Mouse (Mus musculus) Patski (cell line): ENCODE results near the gene Gria3. TPM values are rescaled to one million over a fixed set of nuclear protein-coding genes. Genes with fewer than 3 reads are reported as not detected.
A peak's percentile ranks its signal among the peaks of the same experiment; 100 is the strongest.

Experiments used
- ATAC-seq: fragments of 100-300 bp; one replicate; pipeline ENCODE4 v1.8.0; 2021
- CTCF ChIA-PET: fragments of 350-600 bp; sonication (Branson Sonifier 250); formaldehyde crosslinking; loops from one replicate; lab custom pipeline; 2022; ENCODE audit warnings: inconsistent platforms; lab: Charles Lee
- POLR2A ChIA-PET: fragments of 350-600 bp; sonication (Branson Sonifier 250); formaldehyde crosslinking; loops from one replicate; lab custom pipeline; 2022; ENCODE audit warnings: antibody characterized with exemption, inconsistent platforms; lab: Charles Lee
- DNase-seq: peaks from one replicate; pipeline ENCODE4 v3.0.0-alpha.2; 2011; ENCODE audit warnings: low read depth, low spot score
- H3K27me3 ChIP-seq: fragments of 371-371 bp; one replicate; pipeline ENCODE4 v1.5.1; 2021
- CTCF ChIP-seq: fragments of 100-300 bp; IDR thresholded peaks from one replicate; pipeline ENCODE4 v1.5.1; 2021
- in situ Hi-C: fragments of 300-500 bp; cut with MboI; formaldehyde crosslinking; loops from 3 replicates; pipeline ENCODE4 v1.11.1; 2018; ENCODE audit warnings: low pct_unique_long_range_greater_than_20kb, mixed read lengths
- polyA plus RNA-seq: library from polyadenylated mRNA; unstranded; gene quantifications from one replicate; pipeline ENCODE4 v1.2.3, GENCODE M21; 2021

Gene Gria3
- polyA plus RNA-seq, 1 experiment from 2014 or later = not detected

DNA sequence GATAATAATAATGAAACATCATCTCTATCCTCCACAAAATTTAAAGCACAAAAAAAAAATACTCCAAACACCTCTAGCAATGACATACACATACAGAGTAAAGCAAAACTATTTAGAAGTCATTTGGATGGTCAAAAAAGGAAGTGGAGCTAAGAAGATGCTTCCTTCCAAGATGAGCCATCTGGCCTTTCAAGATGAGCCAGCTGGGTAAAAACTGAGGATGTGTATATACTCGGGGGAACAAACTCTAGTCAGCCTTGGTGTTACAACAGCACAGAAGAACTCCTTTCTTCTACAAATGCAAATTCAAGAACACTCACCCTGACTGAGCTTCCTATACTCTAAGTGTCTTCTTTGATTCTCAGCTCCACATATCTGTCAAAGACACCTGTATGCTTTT lies 172.4 kb downstream of the Gria3 start:
- ATAC-seq (no peak), DNase-seq (no peak)
- ChIA-PET CTCF (no interaction called here), POLR2A (no interaction called here)
- no peak for TF ChIP-seq CTCF
- peaks cover 61% of the 10 kb centered on the region for H3K27me3 ChIP-seq
- in situ Hi-C loops = loop anchor here (10.0 kb wide), 1 partner anchor 62 kb away; no protein-coding TSS in a partner anchor

DNA sequence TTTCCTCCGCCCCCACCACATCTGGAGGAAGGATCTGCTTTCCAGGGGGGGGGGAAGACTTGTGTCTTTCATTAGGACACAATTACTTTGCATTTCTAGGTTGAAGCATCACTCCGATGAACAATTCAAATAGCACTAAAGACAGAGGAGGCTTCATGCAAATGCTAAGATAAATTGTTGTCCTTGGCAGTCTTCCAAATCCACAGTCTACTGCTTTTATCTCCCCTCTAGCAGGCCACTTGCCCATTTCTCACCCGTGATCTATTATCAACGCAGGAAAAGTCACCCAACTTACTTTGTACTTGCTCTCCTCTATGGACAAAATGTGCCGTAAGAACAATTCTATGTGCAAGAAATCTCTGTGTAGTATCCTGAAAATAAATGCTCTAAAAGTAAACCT lies 178.1 kb downstream of the Gria3 start:
- ATAC-seq (no peak), DNase-seq (no peak)
- in situ Hi-C loops = loop anchor here (10.0 kb wide), 1 partner anchor 56 kb away; no protein-coding TSS in a partner anchor
- TF ChIP-seq CTCF = no peak
- H3K27me3 ChIP-seq = peaks cover 68% of the 10 kb centered on the region
- POLR2A ChIA-PET = no interaction called here
- CTCF ChIA-PET = no interaction called here

- in situ Hi-C loops = no loop called here
- POLR2A ChIA-PET = no interaction called here
Measured at GRCm38 (mm10) chrX:41587692-41588091, 187.0 kb downstream of the Gria3 start.

GRCm38 (mm10) chrX:41607181-41607580 lies 206.5 kb downstream of the Gria3 start:
- H3K27me3 ChIP-seq = peaks cover 32% of the 10 kb centered on the region
- TF ChIP-seq CTCF = no peak
- ChIA-PET POLR2A (no interaction called here), CTCF (no interaction called here)
- no peak for ATAC-seq
- DNase-seq = no peak
- in situ Hi-C loops = no loop called here

More at GRCm38 (mm10) chrX:41587692-41588091, 187.0 kb downstream of the Gria3 start:
- H3K27me3 ChIP-seq = peaks cover 70% of the 10 kb centered on the region
- TF ChIP-seq CTCF = no peak
- DNase-seq (no peak), ATAC-seq (no peak)
- CTCF ChIA-PET = no interaction called here

DNA sequence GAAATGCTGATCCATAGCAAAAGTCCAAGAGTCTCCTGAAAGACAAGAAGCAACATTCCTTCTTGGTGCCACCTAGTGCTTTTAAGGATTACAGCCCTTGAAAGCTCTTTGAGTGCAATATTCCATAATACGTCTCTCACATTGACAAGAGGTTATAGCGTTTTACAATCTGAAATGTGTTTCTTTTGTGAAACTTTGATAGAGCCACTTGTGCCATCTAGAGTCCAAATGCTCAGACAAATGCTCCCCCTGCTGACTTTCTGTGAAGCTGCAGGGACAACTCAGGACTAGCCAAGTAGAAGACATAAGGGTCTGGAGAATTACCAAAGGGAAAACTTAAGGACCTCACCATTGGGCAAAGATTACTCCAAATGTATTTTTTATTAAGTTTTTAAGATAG lies 214.3 kb downstream of the Gria3 start:
- CTCF ChIA-PET = interaction anchor here (1.1 to 1.3 kb wide), 2 partner anchors 11 to 22 kb away, joined by 3 to 4 read pairs; no protein-coding TSS in a partner anchor
- TF ChIP-seq CTCF = peak; percentile 67
- DNase-seq (no peak), ATAC-seq (no peak)
- in situ Hi-C loops = no loop called here
- peaks cover 68% of the 10 kb centered on the region for H3K27me3 ChIP-seq
- POLR2A ChIA-PET = no interaction called here

DNA sequence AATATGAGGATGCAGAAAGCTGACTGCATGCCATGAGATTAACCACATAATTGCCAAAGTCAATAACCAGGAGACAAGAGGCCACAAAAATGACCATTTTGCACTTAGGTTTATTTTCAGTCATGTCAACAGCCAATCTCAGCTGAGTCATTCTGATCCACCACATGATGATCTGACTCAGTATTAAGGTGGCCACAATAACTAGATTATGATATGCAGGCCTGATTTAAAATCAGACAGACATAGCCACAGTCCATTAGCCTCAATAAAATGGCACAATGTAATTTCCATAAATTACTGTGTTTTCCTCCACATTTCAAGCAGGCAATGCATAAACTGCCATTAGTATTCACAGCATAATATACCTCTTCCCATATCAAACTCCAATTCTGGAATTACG lies 216.3 kb downstream of the Gria3 start:
- in situ Hi-C loops = no loop called here
- ChIA-PET POLR2A (no interaction called here), CTCF (no interaction called here)
- DNase-seq (no peak), ATAC-seq (no peak)
- peaks cover 77% of the 10 kb centered on the region for H3K27me3 ChIP-seq
- no peak for TF ChIP-seq CTCF

GRCm38 (mm10) chrX:41618396-41618795 lies 217.7 kb downstream of the Gria3 start:
- ATAC-seq = no peak
- H3K27me3 ChIP-seq = peaks cover 78% of the 10 kb centered on the region
- in situ Hi-C loops = no loop called here

DNA sequence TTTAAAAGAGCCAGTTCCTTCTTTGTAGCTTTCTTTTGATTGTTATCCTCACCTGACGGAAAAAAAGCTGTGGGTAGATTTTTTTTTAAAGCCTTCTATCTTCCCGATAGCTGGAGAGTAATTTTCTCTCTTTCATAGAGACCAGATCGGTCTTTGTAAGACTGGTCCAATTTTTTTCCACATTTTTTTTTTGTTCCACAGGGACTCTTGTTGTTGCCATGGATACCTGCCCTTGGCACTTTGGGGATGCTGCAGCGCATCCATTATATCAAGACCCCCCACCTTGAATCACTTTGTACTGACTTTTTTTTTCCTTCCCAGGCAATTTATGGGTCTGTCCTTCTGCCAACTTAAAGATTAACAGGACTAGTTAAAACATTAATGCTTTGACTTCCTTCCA lies 232.9 kb downstream of the Gria3 start:
- CTCF ChIA-PET = no interaction called here
- ATAC-seq = no peak
- H3K27me3 ChIP-seq = peaks cover 58% of the 10 kb centered on the region
- in situ Hi-C loops = loop anchor here (10.0 kb wide), 1 partner anchor 59 kb away; no protein-coding TSS in a partner anchor
- no peak for TF ChIP-seq CTCF
- no peak for DNase-seq
- POLR2A ChIA-PET = no interaction called here

More at GRCm38 (mm10) chrX:41618396-41618795, 217.7 kb downstream of the Gria3 start:
- DNase-seq = no peak
- ChIA-PET POLR2A (no interaction called here), CTCF (no interaction called here)
- no peak for TF ChIP-seq CTCF

GRCm38 (mm10) chrX:41644954-41645353 lies 244.3 kb downstream of the Gria3 start:
- TF ChIP-seq CTCF = no peak
- ATAC-seq (no peak), DNase-seq (no peak)
- in situ Hi-C loops = no loop called here
- CTCF ChIA-PET = no interaction called here
- H3K27me3 ChIP-seq = peaks cover 26% of the 10 kb centered on the region
- POLR2A ChIA-PET = no interaction called here

DNA sequence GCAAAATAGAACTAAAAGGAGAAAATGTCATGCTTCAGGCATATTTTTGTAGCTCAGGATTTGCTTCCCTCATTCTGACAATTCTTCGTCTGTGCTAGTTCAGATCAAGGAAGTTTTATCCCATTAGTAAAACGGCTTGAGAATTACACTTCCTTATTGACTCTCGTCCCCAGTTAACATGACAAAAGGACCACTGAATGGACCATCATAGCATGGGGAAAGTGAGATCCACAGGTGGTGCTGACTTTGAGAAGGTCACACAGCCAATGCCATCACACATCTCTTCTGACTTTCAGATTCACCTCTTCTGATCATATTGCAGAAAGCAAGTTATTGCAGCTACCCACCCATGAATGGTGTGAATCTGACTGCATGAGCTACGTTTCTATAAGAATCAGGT lies 257.1 kb downstream of the Gria3 start:
- no peak for DNase-seq
- no peak for TF ChIP-seq CTCF
- H3K27me3 ChIP-seq = peaks cover 64% of the 10 kb centered on the region
- no peak for ATAC-seq
- POLR2A ChIA-PET = no interaction called here
- CTCF ChIA-PET = no interaction called here
- in situ Hi-C loops = no loop called here

DNA sequence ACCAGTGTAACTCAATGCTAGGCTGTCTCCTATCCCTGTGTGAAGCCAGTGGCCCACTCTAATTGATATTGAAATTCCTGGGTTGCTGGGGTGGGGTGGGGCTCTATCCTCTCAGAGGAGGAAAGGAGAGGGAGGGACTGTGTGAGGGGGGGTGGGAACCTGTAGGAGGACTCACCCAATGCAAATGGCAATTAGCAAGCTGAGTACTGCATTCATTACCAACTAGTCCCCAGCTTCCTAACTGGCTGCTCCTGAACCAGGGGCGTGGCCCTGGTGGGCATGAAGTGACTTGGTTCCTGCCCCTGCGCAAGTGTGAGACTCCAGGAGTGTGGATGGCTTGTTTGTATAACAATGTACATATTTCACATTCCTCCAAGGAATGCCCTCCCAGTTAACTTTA lies 288.2 kb downstream of the Gria3 start:
- TF ChIP-seq CTCF = no peak
- ChIA-PET CTCF (no interaction called here), POLR2A (no interaction called here)
- ATAC-seq (no peak), DNase-seq (no peak)
- in situ Hi-C loops = no loop called here
- peaks cover 41% of the 10 kb centered on the region for H3K27me3 ChIP-seq

- peaks cover 24% of the 10 kb centered on the region for H3K27me3 ChIP-seq
- CTCF ChIA-PET = interaction anchor here (1.0 kb wide), 1 partner anchor 9 kb away, joined by 3 read pairs; no protein-coding TSS in a partner anchor
- DNase-seq (no peak), ATAC-seq (no peak)
- no peak for TF ChIP-seq CTCF
- POLR2A ChIA-PET = no interaction called here
- in situ Hi-C loops = no loop called here
Measured at GRCm38 (mm10) chrX:41692076-41692475, 291.4 kb downstream of the Gria3 start.
